Mouse (Mus musculus): ENCODE results near the gene Eif4b. TPM values are rescaled to one million over a fixed set of nuclear protein-coding genes. Genes with fewer than 3 reads are reported as not detected.

Eif4b gene
- polyA plus RNA-seq, 1 experiment from 2014 or later: 32.2 TPM

GRCm38 (mm10) chr15:102049871-102050270, 23.7 kb upstream of the Eif4b start:
- no peaks in the 10 kb centered on the region for H3K36me3 ChIP-seq (replicated peaks; ENCODE audit: insufficient read depth, low read length)
- no peak for TF ChIP-seq CTCF (IDR thresholded peaks at IDR 0.05; ENCODE audit: low read depth)
- TF ChIP-seq EP300 (IDR thresholded peaks at IDR 0.05; ENCODE audit: low read depth): no peak
- H3K4me2 ChIP-seq (ENCODE audit: low read depth, low read length): no peak overlapping the region
- H3K27ac ChIP-seq (ENCODE audit: low read depth): no peak overlapping the region
- no peak overlapping the region for H3K9ac ChIP-seq (replicated peaks)
- ATAC-seq (no peak), DNase-seq (no peak)
- H3K27me3 ChIP-seq (ENCODE audit: insufficient read depth, low read length): no peaks in the 10 kb centered on the region
- no peaks in the 10 kb centered on the region for H3K4me1 ChIP-seq (ENCODE audit: insufficient read depth)
- H3K9me3 ChIP-seq (ENCODE audit: low read length): no peaks in the 10 kb centered on the region
- H3K4me3 ChIP-seq (ENCODE audit: low read depth, low read length): no peak overlapping the region

DNA sequence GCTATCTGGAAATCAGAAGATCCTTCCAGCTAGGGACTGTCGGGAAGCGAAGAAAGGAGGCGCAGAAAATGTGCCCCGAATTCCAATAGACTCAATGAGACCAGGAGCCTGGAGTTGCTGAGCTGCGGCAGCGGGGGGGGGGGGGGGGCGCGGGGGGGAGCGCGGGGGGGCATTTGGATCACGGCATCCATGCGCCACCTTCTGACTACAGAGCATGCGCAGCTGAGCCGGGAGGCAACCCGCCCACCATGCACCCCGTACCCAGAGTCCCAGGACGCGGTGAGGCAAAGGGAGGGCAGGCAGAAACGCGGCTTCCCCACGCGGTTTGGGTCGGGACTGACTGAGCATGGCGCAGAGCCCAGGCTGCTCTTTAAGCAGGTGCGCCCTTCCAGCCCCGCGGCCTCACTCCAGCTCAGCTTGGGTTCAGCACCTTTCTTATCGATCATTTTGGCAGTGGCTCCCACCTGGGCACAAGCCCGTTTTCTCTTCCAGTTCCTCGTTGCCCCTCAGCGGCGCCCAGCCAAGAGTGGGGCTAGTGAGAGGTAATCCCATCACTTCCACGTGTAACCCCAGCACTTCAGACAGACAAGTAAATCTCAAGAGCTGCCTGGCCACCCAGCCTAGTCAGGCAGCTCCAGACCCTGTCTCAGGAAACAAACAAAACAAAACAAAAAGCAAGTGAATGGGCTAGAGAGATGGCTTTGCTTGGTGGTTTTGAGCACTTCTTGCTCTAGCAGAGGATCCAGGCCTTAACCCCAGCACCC, 21.5 kb upstream of the Eif4b start:
- WGBS (ENCODE audit: insufficient replicate concordance): 4% methylated on average over 26 of the region's 33 CpGs
- no peaks in the 10 kb centered on the region for H3K27me3 ChIP-seq (ENCODE audit: insufficient read depth, low read length)
- no peaks in the 10 kb centered on the region for H3K9me3 ChIP-seq (ENCODE audit: low read length)
- TF ChIP-seq CTCF (IDR thresholded peaks at IDR 0.05; ENCODE audit: low read depth) (peak; percentile 12; the same call in 1 of the 2 replicates), EP300 (IDR thresholded peaks at IDR 0.05; ENCODE audit: low read depth) (no peak)
- DNase-seq (peak; percentile 63), ATAC-seq (peak; percentile 79)
- no peaks in the 10 kb centered on the region for H3K4me1 ChIP-seq (ENCODE audit: insufficient read depth)
- H3K27ac ChIP-seq (ENCODE audit: low read depth): peak overlapping the region; percentile 48; the same call in 1 of the 2 replicates
- H3K4me3 ChIP-seq (ENCODE audit: low read depth, low read length): peak overlapping the region; percentile 41
- H3K36me3 ChIP-seq (replicated peaks; ENCODE audit: insufficient read depth, low read length): no peaks in the 10 kb centered on the region
- peak overlapping the region; percentile 72 for H3K4me2 ChIP-seq (ENCODE audit: low read depth, low read length)
- H3K9ac ChIP-seq (replicated peaks): peak overlapping the region; percentile 59

- no peak overlapping the region for H3K4me2 ChIP-seq (ENCODE audit: low read depth, low read length)
- H3K9ac ChIP-seq (replicated peaks): no peak overlapping the region
- no peak for ATAC-seq
- no peak overlapping the region for H3K4me3 ChIP-seq (ENCODE audit: low read depth, low read length)
- H3K27ac ChIP-seq (ENCODE audit: low read depth): no peak overlapping the region
- 82% methylated on average over 15 of the region's 15 CpGs for WGBS (ENCODE audit: insufficient replicate concordance)
- no peaks in the 10 kb centered on the region for H3K9me3 ChIP-seq (ENCODE audit: low read length)
- TF ChIP-seq CTCF (IDR thresholded peaks at IDR 0.05; ENCODE audit: low read depth) (no peak), EP300 (IDR thresholded peaks at IDR 0.05; ENCODE audit: low read depth) (no peak)
- no peaks in the 10 kb centered on the region for H3K36me3 ChIP-seq (replicated peaks; ENCODE audit: insufficient read depth, low read length)
- no peaks in the 10 kb centered on the region for H3K27me3 ChIP-seq (ENCODE audit: insufficient read depth, low read length)
- H3K4me1 ChIP-seq (ENCODE audit: insufficient read depth): no peaks in the 10 kb centered on the region
- no peak for DNase-seq
Measured at GRCm38 (mm10) chr15:102056495-102057174, 16.9 kb upstream of the Eif4b start.

GRCm38 (mm10) chr15:102065661-102066325, 7.8 kb upstream of the Eif4b start:
- Histone ChIP-seq H3K9me3 (ENCODE audit: low read length) (no peaks in the 10 kb centered on the region), H3K27ac (ENCODE audit: low read depth) (no peak overlapping the region), H3K9ac (replicated peaks) (no peak overlapping the region), H3K4me2 (ENCODE audit: low read depth, low read length) (no peak overlapping the region), H3K36me3 (replicated peaks; ENCODE audit: insufficient read depth, low read length) (no peaks in the 10 kb centered on the region), H3K4me3 (ENCODE audit: low read depth, low read length) (no peak overlapping the region), H3K27me3 (ENCODE audit: insufficient read depth, low read length) (0 out of 2 replicates have a peak, but pooled peaks cover 3% of the 10 kb centered on the region), H3K4me1 (ENCODE audit: insufficient read depth) (no peaks in the 10 kb centered on the region)
- DNase-seq (peak; percentile 93), ATAC-seq (peak; percentile 89)
- TF ChIP-seq EP300 (IDR thresholded peaks at IDR 0.05; ENCODE audit: low read depth): no peak
- TF ChIP-seq CTCF (IDR thresholded peaks at IDR 0.05; ENCODE audit: low read depth): peak; percentile 99
- WGBS (ENCODE audit: insufficient replicate concordance): 3% methylated on average over 20 of the region's 20 CpGs

DNA sequence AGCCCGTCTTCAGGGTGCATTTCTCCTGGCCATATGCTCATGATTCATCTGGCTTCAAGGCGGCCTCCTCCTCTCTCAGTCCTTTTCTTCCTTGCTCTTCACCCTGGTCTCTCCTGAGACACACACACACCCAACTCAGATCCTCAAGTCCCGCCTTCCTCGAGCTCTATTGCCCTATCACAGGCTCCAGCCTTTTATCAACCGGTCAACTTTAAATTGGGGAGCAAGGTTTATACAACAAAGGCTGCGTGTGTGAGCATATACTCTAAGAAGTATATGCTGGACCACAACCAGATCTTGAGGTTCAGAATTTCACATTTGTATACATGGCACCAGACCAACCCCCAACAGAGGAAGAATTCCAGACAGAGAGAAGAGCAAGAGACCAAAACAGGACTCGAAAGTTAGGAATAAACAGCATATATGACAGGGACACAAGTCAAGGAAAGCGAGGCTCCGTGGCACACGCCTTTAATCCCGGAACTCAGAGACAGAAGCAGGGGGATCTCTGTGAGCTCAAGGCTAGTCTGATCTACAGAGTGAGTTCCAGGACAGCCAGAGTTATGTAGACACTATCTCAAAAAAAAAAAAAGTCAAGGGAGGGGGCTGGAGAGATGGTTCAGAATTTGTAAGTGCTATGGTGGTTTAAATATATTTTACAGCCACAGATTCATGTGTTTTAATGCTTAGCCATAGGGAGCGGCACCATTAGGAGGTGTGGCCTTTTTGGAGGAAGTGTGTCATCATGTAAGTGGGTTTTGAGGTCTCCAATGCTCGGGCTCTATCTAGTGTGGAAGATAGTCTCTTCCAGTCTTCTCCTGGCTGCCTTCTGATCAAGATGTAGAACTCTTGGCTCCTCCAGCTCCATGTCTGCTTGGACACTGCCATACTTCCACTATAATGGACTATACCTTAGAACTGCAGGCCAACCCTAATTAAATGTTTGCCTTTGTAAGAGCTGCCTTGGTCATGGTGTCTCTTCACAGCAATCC, 2.8 kb upstream of the Eif4b start:
- Histone ChIP-seq H3K9me3 (ENCODE audit: low read length) (no peaks in the 10 kb centered on the region), H3K9ac (replicated peaks) (no peak overlapping the region), H3K27ac (ENCODE audit: low read depth) (no peak overlapping the region), H3K27me3 (ENCODE audit: insufficient read depth, low read length) (0 out of 2 replicates have a peak, but pooled peaks cover 3% of the 10 kb centered on the region), H3K4me2 (ENCODE audit: low read depth, low read length) (no peak overlapping the region), H3K4me1 (ENCODE audit: insufficient read depth) (peaks cover 10% of the 10 kb centered on the region), H3K4me3 (ENCODE audit: low read depth, low read length) (no peak overlapping the region), H3K36me3 (replicated peaks; ENCODE audit: insufficient read depth, low read length) (no peaks in the 10 kb centered on the region)
- TF ChIP-seq CTCF (IDR thresholded peaks at IDR 0.05; ENCODE audit: low read depth) (no peak), EP300 (IDR thresholded peaks at IDR 0.05; ENCODE audit: low read depth) (no peak)
- ATAC-seq (no peak), DNase-seq (no peak)
- WGBS (ENCODE audit: insufficient replicate concordance): 58% methylated on average over 13 of the region's 13 CpGs

Measured in liver, postnatal 0 days (tissue).